In the genomic region with DNA sequence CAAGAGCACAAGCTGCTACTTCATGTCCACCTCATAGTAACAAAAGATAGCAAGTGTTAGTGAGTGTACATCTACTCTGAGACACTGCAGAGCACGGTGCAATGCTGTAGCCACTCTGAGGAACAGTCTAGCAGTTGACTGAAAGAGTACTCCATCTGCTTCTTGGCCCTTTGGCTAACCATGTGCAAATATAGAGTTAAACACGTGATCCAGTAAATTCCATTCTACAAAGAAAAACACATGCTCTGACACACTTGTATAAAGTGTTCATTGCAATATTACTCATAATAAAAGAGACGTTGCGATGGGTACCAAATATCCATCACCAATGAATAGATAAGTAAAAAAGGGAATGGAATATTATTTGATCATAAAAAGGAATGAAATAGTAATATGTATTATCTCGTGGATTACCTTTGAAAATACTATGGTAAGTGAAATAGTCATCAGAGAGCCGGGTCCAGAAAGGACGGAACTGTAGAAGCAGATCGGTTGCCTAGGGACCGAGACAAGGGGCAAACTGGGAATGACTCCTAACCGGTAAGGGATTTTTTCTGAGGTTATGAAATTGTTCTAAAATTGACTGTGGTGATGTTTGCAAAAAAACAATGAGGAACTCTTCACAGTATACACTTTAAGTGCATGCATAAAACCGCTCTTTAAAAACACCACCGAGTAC, we compare ENCODE assay signal across 8 mouse cellular contexts. TPM values are rescaled to one million over a fixed set of nuclear protein-coding genes. Genes with fewer than 3 reads are reported as not detected.
DNase-seq lines count a peak whose midpoint lies in the region; ATAC-seq and TF ChIP-seq lines count a peak whose summit lies in the region.

No protein-coding gene starts in this region.

- no peaks in the 10 kb centered on the region for H3K9me3 ChIP-seq in kidney, embryonic 14.5 days (ENCODE audit: control insufficient read depth, low read length)
- no peaks in the 10 kb centered on the region for H3K9me3 ChIP-seq in hindbrain, postnatal 0 days (ENCODE audit: low read length)
- H3K9me3 ChIP-seq in midbrain, postnatal 0 days (ENCODE audit: low read length), result no peaks in the 10 kb centered on the region

- no peaks in the 10 kb centered on the region for H3K27me3 ChIP-seq in kidney, embryonic 14.5 days (ENCODE audit: control insufficient read depth, insufficient read depth, low read length)
- no peaks in the 10 kb centered on the region for H3K27me3 ChIP-seq in hindbrain, postnatal 0 days (ENCODE audit: insufficient read depth, low read length)
- H3K27me3 ChIP-seq in midbrain, postnatal 0 days (ENCODE audit: insufficient read depth, low read length), result no peaks in the 10 kb centered on the region

- no peak for TF ChIP-seq CTCF in hindbrain, postnatal 0 days (IDR thresholded peaks at IDR 0.05; ENCODE audit: low read depth)
- TF ChIP-seq CTCF in midbrain, postnatal 0 days (IDR thresholded peaks at IDR 0.05), result no peak

- H3K4me1 ChIP-seq in kidney, embryonic 14.5 days (ENCODE audit: control insufficient read depth, insufficient read depth, low read length), result peaks cover 11% of the 10 kb centered on the region; the same call in 1 of the 2 replicates
- H3K4me1 ChIP-seq in hindbrain, postnatal 0 days (ENCODE audit: insufficient read depth, low read length), result no peaks in the 10 kb centered on the region
- no peaks in the 10 kb centered on the region for H3K4me1 ChIP-seq in midbrain, postnatal 0 days (ENCODE audit: insufficient read depth, low read length)

- WGBS in kidney, embryonic 14.5 days, result 24% methylated on average over 12 of the region's 12 CpGs
- WGBS in hindbrain, postnatal 0 days, result 20% methylated on average over 12 of the region's 12 CpGs
- 23% methylated on average over 12 of the region's 12 CpGs for WGBS in midbrain, postnatal 0 days

- DNase-seq in kidney, adult 18-20 months, result no peak
- peak; percentile 25 for DNase-seq in c-Kit-positive CD71-positive TER-119-positive erythroid progenitor cells, embryonic 14.5 days (ENCODE audit: low spot score)
- no peak for DNase-seq in hindbrain, postnatal 0 days (ENCODE audit: low spot score)
- no peak for DNase-seq in midbrain, postnatal 0 days (ENCODE audit: low spot score)
- DNase-seq in spleen, postnatal 10 days (ENCODE audit: low spot score in 2 of 2), result no peak
- no peak for DNase-seq in gastrocnemius, postnatal 14 days
- no peak for DNase-seq in left cerebral cortex, adult 8-10 months (ENCODE audit: low spot score in 2 of 2)

- peak overlapping the region; percentile 74 for H3K4me3 ChIP-seq in kidney, embryonic 14.5 days (ENCODE audit: low read length)
- peak overlapping the region; percentile 89 for H3K4me3 ChIP-seq in hindbrain, postnatal 0 days (ENCODE audit: low read length)
- peak overlapping the region; percentile 96 for H3K4me3 ChIP-seq in midbrain, postnatal 0 days (ENCODE audit: low read depth, low read length)

- intact Hi-C loops in gastrocnemius, postnatal 14 days (cut with DNase I; ENCODE audit: low total_unique reads), result no loop called here

- no peaks in the 10 kb centered on the region for H3K36me3 ChIP-seq in kidney, embryonic 14.5 days (ENCODE audit: control insufficient read depth, insufficient read depth, low read length)
- H3K36me3 ChIP-seq in hindbrain, postnatal 0 days (ENCODE audit: insufficient read depth, low read length), result no peaks in the 10 kb centered on the region
- H3K36me3 ChIP-seq in midbrain, postnatal 0 days (ENCODE audit: insufficient read depth, low read length), result no peaks in the 10 kb centered on the region

- H3K9ac ChIP-seq in kidney, embryonic 14.5 days (ENCODE audit: low read depth, low read length), result peak overlapping the region; percentile 99; the same call in 1 of the 2 replicates
- peak overlapping the region; percentile 93 for H3K9ac ChIP-seq in hindbrain, postnatal 0 days (replicated peaks; ENCODE audit: low read length)
- peak overlapping the region; percentile 85 for H3K9ac ChIP-seq in midbrain, postnatal 0 days (replicated peaks; ENCODE audit: low read length, poor library complexity, severe bottlenecking)

- H3K27ac ChIP-seq in kidney, embryonic 14.5 days (ENCODE audit: low read depth, low read length), result peak overlapping the region; percentile 98; the same call in 1 of the 2 replicates
- H3K27ac ChIP-seq in hindbrain, postnatal 0 days, result peak overlapping the region; percentile 94; the same call in 1 of the 2 replicates
- H3K27ac ChIP-seq in midbrain, postnatal 0 days (ENCODE audit: low read depth, low read length), result no peak overlapping the region; the same call in 1 of the 2 replicates

- no peak for ATAC-seq in kidney, embryonic 14.5 days (ENCODE audit: low FRiP score, low TSS enrichment)
- no peak for ATAC-seq in hindbrain, postnatal 0 days
- no peak for ATAC-seq in midbrain, postnatal 0 days (ENCODE audit: low FRiP score)

- H3K4me2 ChIP-seq in kidney, embryonic 14.5 days (replicated peaks; ENCODE audit: low read depth, low read length), result peak overlapping the region; percentile 49
- peak overlapping the region; percentile 55 for H3K4me2 ChIP-seq in hindbrain, postnatal 0 days (ENCODE audit: low read depth, low read length)
- peak overlapping the region; percentile 56 for H3K4me2 ChIP-seq in midbrain, postnatal 0 days (ENCODE audit: low read depth, low read length, poor library complexity, severe bottlenecking)

RNA-seq across cellular contexts. Expression of a gene that starts 1.5 kb away (rescaled TPM):
- 32.4 and 48.4 TPM in 2 replicates for polyA plus RNA-seq in kidney, embryonic 14.5 days (2014; fragmentation: Nextera tagmentation; extraction: Ambion mirVana)
- 15.7 and 19.6 TPM in 2 replicates for total RNA-seq in hindbrain, postnatal 0 days (2014; rRNA removed)
- polyA plus RNA-seq in hindbrain, postnatal 0 days (2015; fragmentation: Nextera tagmentation; extraction: Ambion mirVana), result 18.1 and 19.7 TPM in 2 replicates
- total RNA-seq in midbrain, postnatal 0 days (2014; rRNA removed), result 16.4 and 27.0 TPM in 2 replicates
- 12.9 and 15.1 TPM in 2 replicates for polyA plus RNA-seq in midbrain, postnatal 0 days (2015; fragmentation: Nextera tagmentation; extraction: Ambion mirVana)
- 10 to 100 TPM; 22.2 to 24.4 TPM for total RNA-seq in gastrocnemius, postnatal 14 days (2021)
- 10 to 100 TPM; 33.0 to 43.3 (median 36.7) TPM for total RNA-seq in left cerebral cortex, adult 8-10 months (2022)
